Mouse (Mus musculus) CH12.LX (cell line): Measurements from ENCODE around the gene Cadm2. TPM values are rescaled to one million over a fixed set of nuclear protein-coding genes. Genes with fewer than 3 reads are reported as not detected.

Experiments
- DNase-seq: peaks from one replicate; pipeline ENCODE4 v3.0.0-alpha.2; 2013; ENCODE audit errors: extremely low read depth
- H3K27ac ChIP-seq: 2 replicates; pipeline ENCODE4 v1.5.1; 2012; ENCODE audit warnings: low read depth, mild to moderate bottlenecking, control low read depth, moderate library complexity; ENCODE audit not compliant: insufficient read depth
- H3K27me3 ChIP-seq: replicated peaks from 2 replicates; pipeline ENCODE3; 2012; ENCODE audit warnings: inconsistent platforms
- H3K36me3 ChIP-seq, 2 experiments: replicated peaks in 1 of 2; 2 replicates each; pipeline versions ENCODE3 to v1.6.1; 2012; ENCODE audit warnings: inconsistent platforms in 1 of 2, low read length in 1 of 2, mild to moderate bottlenecking in 1 of 2, mixed read lengths in 1 of 2, moderate library complexity in 1 of 2; ENCODE audit not compliant: control insufficient read depth in 1 of 2, insufficient read depth in 1 of 2
- H3K4me1 ChIP-seq, 2 experiments: 2 replicates each; pipeline ENCODE4 v1.6.1; 2012; ENCODE audit warnings: inconsistent platforms in 1 of 2, moderate library complexity in 1 of 2; ENCODE audit not compliant: insufficient read depth in 2 of 2, control insufficient read depth in 1 of 2
- H3K4me2 ChIP-seq: 2 replicates; pipeline ENCODE4 v1.6.1; 2012; ENCODE audit warnings: low read depth, mild to moderate bottlenecking, control low read depth; ENCODE audit not compliant: poor library complexity, insufficient read depth, severe bottlenecking
- H3K4me3 ChIP-seq, 3 experiments: fragments of 150-350 bp in 1 of 3; sonication (generic) in 1 of 3; replicated peaks in 1 of 3; 2 replicates each; pipeline versions ENCODE3 to v1.5.1; 2011 to 2012; ENCODE audit warnings: low read depth in 2 of 3, low read length in 2 of 3, mild to moderate bottlenecking in 2 of 3, moderate library complexity in 2 of 3, control low read depth in 1 of 3, improper control_type of control experiment in 1 of 3, inconsistent platforms in 1 of 3, mixed read lengths in 1 of 3; ENCODE audit not compliant: poor library complexity in 1 of 3
- H3K79me2 ChIP-seq: replicated peaks from 2 replicates; pipeline ENCODE4 v1.6.1; 2012; ENCODE audit warnings: mild to moderate bottlenecking, moderate library complexity; ENCODE audit not compliant: control insufficient read depth, poor library complexity, insufficient read depth, severe bottlenecking; ENCODE audit errors: extremely low read depth
- H3K9ac ChIP-seq: 2 replicates; pipeline ENCODE4 v1.6.1; 2012; ENCODE audit warnings: low read depth, mild to moderate bottlenecking, control low read depth, moderate library complexity; ENCODE audit not compliant: insufficient read depth
- H3K9me3 ChIP-seq: replicated peaks from 2 replicates; pipeline ENCODE3; 2012; ENCODE audit warnings: low read length, inconsistent platforms, mixed read lengths
- CHD1 ChIP-seq: IDR thresholded peaks from 2 replicates; pipeline ENCODE4 v1.6.1; 2012; ENCODE audit warnings: low read depth, low read length, improper control_type of control experiment, inconsistent platforms
- CHD2 ChIP-seq: IDR thresholded peaks from 2 replicates; pipeline ENCODE4 v1.6.1; 2011; ENCODE audit warnings: low read length, improper control_type of control experiment
- E2F4 ChIP-seq: IDR thresholded peaks from 2 replicates; pipeline ENCODE4 v1.6.1; 2011; ENCODE audit warnings: low read depth, low read length, improper control_type of control experiment; ENCODE audit not compliant: insufficient replicate concordance
- ELF1 ChIP-seq: IDR thresholded peaks from 2 replicates; pipeline ENCODE4 v1.6.1; 2014; ENCODE audit warnings: low read depth, mild to moderate bottlenecking, inconsistent platforms, low read length, improper control_type of control experiment
- EP300 ChIP-seq: IDR thresholded peaks from 2 replicates; pipeline ENCODE4 v1.6.1; 2011; ENCODE audit warnings: low read length, improper control_type of control experiment
- ETS1 ChIP-seq: conservative IDR thresholded peaks from 2 replicates; pipeline ENCODE4 v1.6.1; 2012; ENCODE audit warnings: low read depth, mild to moderate bottlenecking, inconsistent platforms, low read length, improper control_type of control experiment, moderate library complexity
- HCFC1 ChIP-seq: IDR thresholded peaks from 2 replicates; pipeline ENCODE4 v1.6.1; 2012; ENCODE audit warnings: low read depth, mild to moderate bottlenecking, inconsistent platforms, low read length, improper control_type of control experiment
- JUN ChIP-seq: IDR thresholded peaks from 2 replicates; pipeline ENCODE4 v1.6.1; 2011; ENCODE audit warnings: low read depth, mild to moderate bottlenecking, low read length, improper control_type of control experiment, moderate library complexity; ENCODE audit not compliant: insufficient read depth
- JUND ChIP-seq: conservative IDR thresholded peaks from 2 replicates; pipeline ENCODE4 v1.6.1; 2011; ENCODE audit warnings: low read depth, low read length, improper control_type of control experiment
- KAT2A ChIP-seq: IDR thresholded peaks from 2 replicates; pipeline ENCODE4 v1.6.1; 2012; ENCODE audit warnings: low read length, improper control_type of control experiment, inconsistent platforms; ENCODE audit not compliant: insufficient replicate concordance
- MAFK ChIP-seq: IDR thresholded peaks from 2 replicates; pipeline ENCODE4 v1.6.1; 2011; ENCODE audit warnings: low read length, improper control_type of control experiment; ENCODE audit not compliant: insufficient replicate concordance
- MAX ChIP-seq: IDR thresholded peaks from 2 replicates; pipeline ENCODE4 v1.6.1; 2011; ENCODE audit warnings: low read length, improper control_type of control experiment
- MAZ ChIP-seq: IDR thresholded peaks from 2 replicates; pipeline ENCODE4 v1.6.1; 2012; ENCODE audit warnings: low read depth, mild to moderate bottlenecking, inconsistent platforms, low read length, improper control_type of control experiment, moderate library complexity
- MEF2A ChIP-seq: IDR thresholded peaks from 2 replicates; pipeline ENCODE4 v1.6.1; 2014; ENCODE audit warnings: low read depth, mild to moderate bottlenecking, inconsistent platforms, low read length, improper control_type of control experiment, borderline replicate concordance
- MYC ChIP-seq: IDR thresholded peaks from 2 replicates; pipeline ENCODE4 v1.6.1; 2011; ENCODE audit warnings: low read depth, mild to moderate bottlenecking, improper control_type of control experiment, low read length
- NELFE ChIP-seq: IDR thresholded peaks from 2 replicates; pipeline ENCODE4 v1.6.1; 2011; ENCODE audit warnings: low read depth, low read length, improper control_type of control experiment
- NRF1 ChIP-seq: IDR thresholded peaks from 2 replicates; pipeline ENCODE4 v1.6.1; 2014; ENCODE audit warnings: low read depth, mild to moderate bottlenecking, inconsistent platforms, low read length, improper control_type of control experiment, moderate library complexity
- POLR2AphosphoS2 ChIP-seq: IDR thresholded peaks from 2 replicates; pipeline ENCODE4 v1.6.1; 2011; ENCODE audit warnings: low read depth, low read length, improper control_type of control experiment
- RCOR1 ChIP-seq: conservative IDR thresholded peaks from 2 replicates; pipeline ENCODE4 v1.6.1; 2012; ENCODE audit warnings: low read depth, mild to moderate bottlenecking, inconsistent platforms, low read length, improper control_type of control experiment
- TBP ChIP-seq: conservative IDR thresholded peaks from 2 replicates; pipeline ENCODE4 v1.6.1; 2011; ENCODE audit warnings: low read depth, low read length, improper control_type of control experiment
- TCF12 ChIP-seq: IDR thresholded peaks from 2 replicates; pipeline ENCODE4 v1.6.1; 2014; ENCODE audit warnings: low read depth, mild to moderate bottlenecking, inconsistent platforms, low read length, improper control_type of control experiment
- ZKSCAN1 ChIP-seq: IDR thresholded peaks from 2 replicates; pipeline ENCODE4 v1.6.1; 2012; ENCODE audit warnings: low read depth, inconsistent platforms, low read length, improper control_type of control experiment, borderline replicate concordance
- ZMIZ1 ChIP-seq: IDR thresholded peaks from 2 replicates; pipeline ENCODE4 v1.6.1; 2012; ENCODE audit warnings: low read depth, mild to moderate bottlenecking, inconsistent platforms, low read length, improper control_type of control experiment
- dilution Hi-C: fragments of 300-500 bp; cut with MboI; formaldehyde crosslinking; loops from 2 replicates; pipeline ENCODE4 v1.14.3; 2020; ENCODE audit warnings: low sequenced_read_pairs; ENCODE audit not compliant: extremely low pct_unique_long_range_greater_than_20kb, extremely low pct_ligation_motif_present
- in situ Hi-C: fragments of 300-500 bp; cut with MboI; formaldehyde crosslinking; loops from 3 replicates; pipeline ENCODE4 v1.14.3; 2019; ENCODE audit warnings: low sequenced_read_pairs, low pct_ligation_motif_present, low pct_unique_long_range_greater_than_20kb, mixed read lengths
- polyA plus RNA-seq: library from polyadenylated mRNA; unstranded; fragments of >175 nt; gene quantifications from 2 replicates; pipeline ENCODE4 v1.2.1, GENCODE M21; 2012; ENCODE audit warnings: low read depth; ENCODE audit not compliant: insufficient read length
- total RNA-seq, 2 experiments: library from RNA; depleted of rRNA; stranded (reverse); fragments of 300-350 nt in 1 of 2; fragments of >200 nt in 1 of 2; gene quantifications; 2 replicates each; pipeline ENCODE4 v1.2.3; 2012 to 2014

The Cadm2 gene
- total and polyA plus RNA-seq, 3 experiments, result not detected

DNA sequence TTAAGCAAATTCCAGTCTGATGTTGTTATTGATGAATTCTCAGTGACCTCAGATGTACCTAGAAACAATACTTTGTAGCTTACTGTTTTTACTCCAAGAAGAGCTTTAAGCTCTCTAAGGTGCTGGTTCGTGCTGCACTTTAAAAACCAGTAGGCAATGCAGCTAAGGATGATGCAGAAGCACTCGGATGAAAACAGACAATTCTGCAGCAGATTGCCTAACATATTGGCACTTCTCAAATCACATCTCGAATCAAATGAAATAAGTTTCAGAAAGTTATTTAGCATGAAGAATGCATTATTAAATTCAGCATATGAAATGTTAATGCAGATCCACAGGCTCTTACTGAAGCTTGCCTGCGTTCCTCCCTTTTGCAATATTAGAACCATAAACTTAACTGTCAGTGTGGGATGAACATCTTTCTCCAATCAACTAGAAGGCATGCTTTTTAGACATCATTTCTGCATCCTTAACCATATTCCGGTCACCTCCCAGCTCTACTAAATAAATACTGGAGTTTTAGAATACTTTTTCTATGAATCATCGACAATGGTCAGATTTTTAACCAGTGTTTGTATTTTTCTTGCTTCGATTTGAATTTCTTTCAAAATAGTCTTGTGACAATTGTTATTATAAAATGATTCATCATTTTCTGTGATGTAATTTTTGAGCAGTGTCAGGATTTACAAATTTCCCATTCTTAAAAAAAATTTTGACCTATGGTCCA lies 544.4 kb downstream of the Cadm2 start:
- no peak for TF ChIP-seq ELF1
- TF ChIP-seq TCF12, result no peak
- TF ChIP-seq MYC, result no peak
- TF ChIP-seq EP300, result no peak
- no peak for TF ChIP-seq ZMIZ1
- TF ChIP-seq MAFK, result no peak
- no peak for TF ChIP-seq CHD2
- no peak for TF ChIP-seq MAZ
- TF ChIP-seq TBP, result no peak
- no peak for TF ChIP-seq ZKSCAN1
- no peak for TF ChIP-seq POLR2AphosphoS2
- TF ChIP-seq NRF1, result no peak
- no peak for TF ChIP-seq CHD1
- no peak for TF ChIP-seq RCOR1
- no peak for TF ChIP-seq ETS1
- TF ChIP-seq HCFC1, result no peak
- TF ChIP-seq NELFE, result no peak
- dilution Hi-C loops, result no loop called here

DNA sequence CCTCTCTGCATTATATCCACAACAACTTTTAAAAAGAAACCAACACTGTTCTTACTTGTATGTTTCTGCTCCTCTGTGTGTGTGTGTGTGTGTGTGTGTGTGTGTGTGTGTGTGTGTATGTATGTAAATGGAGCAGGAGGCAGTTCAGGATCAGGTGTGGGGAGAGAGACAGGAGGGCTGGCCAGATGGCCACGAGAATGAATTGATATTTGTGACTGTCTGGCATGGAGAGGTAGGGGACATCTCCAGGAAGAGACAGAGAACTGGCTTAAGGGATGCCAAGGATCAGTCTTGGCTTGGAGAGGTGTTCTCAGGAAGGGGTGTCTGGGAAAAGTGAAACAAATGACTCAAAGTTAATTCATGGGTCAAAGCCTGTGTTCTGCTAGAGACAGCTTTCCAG lies 552.2 kb downstream of the Cadm2 start:
- Histone ChIP-seq H3K9me3 (peaks cover 45% of the 10 kb centered on the region), H3K9ac (no peak overlapping the region), H3K4me1 (no peaks in the 10 kb centered on the region), H3K4me3 (no peak overlapping the region), H3K27ac (no peak overlapping the region), H3K4me2 (no peak overlapping the region), H3K27me3 (no peaks in the 10 kb centered on the region), H3K36me3 (no peaks in the 10 kb centered on the region), H3K79me2 (no peaks in the 10 kb centered on the region)
- dilution Hi-C loops (no loop called here), in situ Hi-C loops (no loop called here)
- no peak for DNase-seq
- no peak for TF ChIP-seq POLR2AphosphoS2
- TF ChIP-seq HCFC1, result no peak
- TF ChIP-seq MEF2A, result no peak
- no peak for TF ChIP-seq E2F4
- TF ChIP-seq MAX, result no peak
- no peak for TF ChIP-seq JUN
- no peak for TF ChIP-seq EP300
- no peak for TF ChIP-seq KAT2A
- no peak for TF ChIP-seq JUND
- TF ChIP-seq ETS1, result no peak
- no peak for TF ChIP-seq MAZ
- no peak for TF ChIP-seq NRF1
- TF ChIP-seq TCF12, result no peak

More for the DNA sequence above, 544.4 kb downstream of the Cadm2 start:
- in situ Hi-C loops, result no loop called here
- DNase-seq, result no peak
- H3K9ac ChIP-seq, result no peak overlapping the region
- H3K79me2 ChIP-seq, result no peaks in the 10 kb centered on the region
- no peaks in the 10 kb centered on the region for H3K27me3 ChIP-seq
- H3K9me3 ChIP-seq, result peaks cover 54% of the 10 kb centered on the region
- no peak overlapping the region for H3K27ac ChIP-seq
- H3K4me2 ChIP-seq, result no peak overlapping the region
- H3K4me1 ChIP-seq, result no peaks in the 10 kb centered on the region
- no peaks in the 10 kb centered on the region for H3K36me3 ChIP-seq
- H3K4me3 ChIP-seq, result no peak overlapping the region
